16 mouse cellular contexts compared by ENCODE assay signal in genomic region chr1:190806817-190807216, GRCm38 (mm10).
"Had no signal": no experiment of that assay in that cellular context is flagged by ENCODE, and none has a peak within 500 bp of the region (broad histone marks: within the 10 kb centered on the region; RNA-seq: fewer than 3 reads in every experiment).

No protein-coding gene starts in this region.

- H3K9ac ChIP-seq: liver, embryonic 13.5 days; midbrain, embryonic 13.5 days had no signal

- H3K27me3 ChIP-seq: liver, embryonic 13.5 days; midbrain, embryonic 13.5 days had no signal

- H3K27ac ChIP-seq: kidney, postnatal 0 days; left cerebral cortex, adult 2 months; liver, embryonic 13.5 days; midbrain, embryonic 10.5 days; midbrain, embryonic 13.5 days had no signal

- H3K36me3 ChIP-seq: liver, embryonic 13.5 days had no signal

- DNase-seq: kidney, adult 8-10 months; layer of hippocampus, postnatal 36 days; liver, embryonic 13.5 days; lung, adult 2 months; lung, postnatal 14 days; lung, postnatal 4 days; right cerebral cortex, adult 18-20 months; right cerebral cortex, postnatal 14 days; right cerebral cortex, postnatal 4 days; thymus, adult 18-20 months; thymus, postnatal 36 days had no signal

- H3K9me3 ChIP-seq: liver, embryonic 13.5 days; midbrain, embryonic 10.5 days; midbrain, embryonic 13.5 days had no signal

- ATAC-seq: midbrain, embryonic 13.5 days; midbrain, embryonic 16.5 days had no signal

- H3K4me1 ChIP-seq: liver, embryonic 13.5 days had no signal

- H3K4me2 ChIP-seq: liver, embryonic 13.5 days; midbrain, embryonic 13.5 days had no signal

- H3K4me3 ChIP-seq: left cerebral cortex, adult 2 months; liver, embryonic 13.5 days; midbrain, embryonic 10.5 days; midbrain, embryonic 13.5 days had no signal
